8 mouse cellular contexts compared by ENCODE assay signal in the genomic region with DNA sequence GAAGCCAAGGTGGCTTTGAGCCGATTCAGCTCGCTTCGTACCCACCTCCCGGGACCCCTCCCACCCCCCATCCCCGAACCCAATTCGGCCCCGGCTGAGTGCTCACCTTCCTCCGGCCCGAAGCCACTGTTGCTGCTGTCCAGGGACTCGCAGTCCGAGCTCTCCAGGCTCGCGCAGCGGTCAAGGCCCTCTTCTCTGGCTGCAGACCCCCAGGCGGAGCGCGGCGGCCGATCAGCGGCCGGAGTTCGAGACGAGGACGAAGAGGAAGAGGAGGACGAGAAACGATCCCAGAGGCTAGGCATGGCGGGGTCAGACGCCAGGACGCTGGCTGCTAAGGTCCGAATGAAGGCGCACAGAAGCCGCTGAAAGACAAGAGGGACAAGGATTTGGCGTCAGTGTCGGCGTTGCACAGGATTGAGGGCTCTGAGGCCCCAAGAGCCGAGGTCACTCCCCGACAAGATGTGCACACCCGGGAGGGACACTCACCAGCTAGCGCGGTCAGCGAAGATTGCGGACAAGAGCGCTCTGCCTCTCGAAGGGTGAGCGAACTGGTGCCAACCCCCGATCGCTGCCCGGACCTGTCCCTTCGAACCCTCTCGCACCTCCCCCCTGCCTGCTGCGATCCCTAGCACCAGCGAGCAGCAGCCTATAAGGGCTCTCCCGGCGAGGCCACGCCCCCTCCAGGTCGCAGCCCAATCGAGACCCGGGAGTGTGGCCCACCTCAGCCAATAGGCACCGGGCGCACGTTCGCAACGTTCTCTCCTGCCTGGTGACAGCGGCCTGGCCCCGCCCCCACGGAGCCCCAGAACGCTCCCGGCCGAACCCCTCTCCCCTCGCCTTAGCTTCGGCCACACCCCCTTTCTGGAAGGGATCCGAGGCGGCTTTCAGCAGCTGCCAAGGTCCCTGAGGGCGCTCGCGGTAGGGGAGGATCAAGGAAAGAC. TPM values are rescaled to one million over a fixed set of nuclear protein-coding genes. Genes with fewer than 3 reads are reported as not detected.
DNase-seq lines count a peak whose midpoint lies in the region; ATAC-seq lines count a peak whose summit lies in the region.

A gene (minus strand): TSS at position 624 of the 941 bp plus-strand sequence.

- H3K36me3 ChIP-seq in heart, embryonic 13.5 days: 0 out of 2 replicates have a peak, but pooled peaks cover 4% of the 10 kb centered on the region
- H3K36me3 ChIP-seq in liver, embryonic 13.5 days: no peaks in the 10 kb centered on the region
- no peaks in the 10 kb centered on the region for H3K36me3 ChIP-seq in stomach, embryonic 16.5 days (ENCODE audit: control insufficient read depth, insufficient read depth, low read length)

- no peaks in the 10 kb centered on the region for H3K9me3 ChIP-seq in heart, embryonic 13.5 days
- no peaks in the 10 kb centered on the region for H3K9me3 ChIP-seq in liver, embryonic 13.5 days (replicated peaks)
- H3K9me3 ChIP-seq in stomach, embryonic 16.5 days (replicated peaks; ENCODE audit: control insufficient read depth, low read length): no peaks in the 10 kb centered on the region

- peaks cover 49% of the 10 kb centered on the region for H3K4me1 ChIP-seq in heart, embryonic 13.5 days
- peaks cover 32% of the 10 kb centered on the region for H3K4me1 ChIP-seq in liver, embryonic 13.5 days (replicated peaks)
- H3K4me1 ChIP-seq in stomach, embryonic 16.5 days (ENCODE audit: control insufficient read depth, insufficient read depth, low read length): peaks cover 33% of the 10 kb centered on the region

- H3K4me2 ChIP-seq in heart, embryonic 13.5 days: peak within 1 kb of the TSS; percentile 93
- peak within 1 kb of the TSS; percentile 98 for H3K4me2 ChIP-seq in liver, embryonic 13.5 days
- peak within 1 kb of the TSS; percentile 94 for H3K4me2 ChIP-seq in stomach, embryonic 16.5 days (ENCODE audit: low read depth, low read length)

- peak within 1 kb of the TSS; percentile 89 for H3K4me3 ChIP-seq in heart, embryonic 13.5 days
- peak within 1 kb of the TSS; percentile 68 for H3K4me3 ChIP-seq in liver, embryonic 13.5 days (replicated peaks)
- H3K4me3 ChIP-seq in stomach, embryonic 16.5 days (replicated peaks; ENCODE audit: low read length): peak within 1 kb of the TSS; percentile 92

- WGBS in heart, embryonic 13.5 days: under 1% methylated on average over 76 of the region's 76 CpGs
- WGBS in liver, embryonic 13.5 days (ENCODE audit: insufficient replicate concordance): under 1% methylated on average over 75 of the region's 76 CpGs
- under 1% methylated on average over 76 of the region's 76 CpGs for WGBS in stomach, embryonic 16.5 days

- peak within 1 kb of the TSS; percentile 90 for H3K9ac ChIP-seq in heart, embryonic 13.5 days
- peak within 1 kb of the TSS; percentile 78 for H3K9ac ChIP-seq in liver, embryonic 13.5 days
- peak within 1 kb of the TSS; percentile 97 for H3K9ac ChIP-seq in stomach, embryonic 16.5 days (ENCODE audit: low read length)

- peaks cover 3% of the 10 kb centered on the region for H3K27me3 ChIP-seq in heart, embryonic 13.5 days (replicated peaks)
- H3K27me3 ChIP-seq in liver, embryonic 13.5 days: peaks cover 66% of the 10 kb centered on the region
- no peaks in the 10 kb centered on the region for H3K27me3 ChIP-seq in stomach, embryonic 16.5 days (ENCODE audit: control insufficient read depth, insufficient read depth, low read length)

- DNase-seq in CD4-positive helper T cell, adult 2 months (ENCODE audit: low read depth, low spot score): peak; percentile 99
- DNase-seq in brain, embryonic 18.5 days (ENCODE audit: low read depth, low spot score): peak; percentile 97
- peak; percentile 100 for DNase-seq in kidney, postnatal 14 days
- peak; percentile 99 for DNase-seq in liver, embryonic 13.5 days
- DNase-seq in neural tube, embryonic 10.5 days (ENCODE audit: extremely low spot score, low spot score): peak; percentile 99

- peak within 1 kb of the TSS; percentile 95 for H3K27ac ChIP-seq in heart, embryonic 13.5 days (replicated peaks)
- H3K27ac ChIP-seq in liver, embryonic 13.5 days: peak within 1 kb of the TSS; percentile 64
- H3K27ac ChIP-seq in stomach, embryonic 16.5 days (ENCODE audit: low read length): peak within 1 kb of the TSS; percentile 96

- peak; percentile 93 for ATAC-seq in erythroid progenitor cell, adult 5-6 weeks (replicated peaks; ENCODE audit: low FRiP score, poor library complexity, severe bottlenecking)
- ATAC-seq in heart, embryonic 13.5 days (ENCODE audit: extremely low read depth, insufficient number of reproducible peaks, low FRiP score, low TSS enrichment): peak; percentile 95
- peak; percentile 99 for ATAC-seq in liver, embryonic 13.5 days (ENCODE audit: low read depth)
- peak; percentile 97 for ATAC-seq in stomach, embryonic 16.5 days (ENCODE audit: insufficient read depth, low FRiP score)

RNA-seq across cellular contexts. Expression of the gene that starts here (rescaled TPM):
- 0.72 and 3.8 TPM in 2 replicates for total RNA-seq in erythroid progenitor cell, adult 5-6 weeks (2015; ENCODE audit: low replicate concordance)
- total RNA-seq in erythroid progenitor cell, adult 5-6 weeks (2017; ENCODE audit: low replicate concordance): 1.9 TPM in 1 of 2 replicates, not detected in the other
- 19.7 and 24.5 TPM in 2 replicates for polyA plus RNA-seq in heart, embryonic 13.5 days (2015; fragmentation: Nextera tagmentation; extraction: Ambion mirVana)
- polyA plus RNA-seq in liver, embryonic 13.5 days (2015; fragmentation: Nextera tagmentation; extraction: Ambion mirVana): 2.7 and 2.8 TPM in 2 replicates
- 30.4 and 34.8 TPM in 2 replicates for polyA plus RNA-seq in stomach, embryonic 16.5 days (2015; fragmentation: Nextera tagmentation; extraction: Ambion mirVana)

Comparison
In these comparisons a context has a peak if more than half of its experiments do, and no peak if none do; other contexts are left out.
1. Peak in every context shown above with its lines: DNase-seq, ATAC-seq, H3K4me3 ChIP-seq and H3K27ac ChIP-seq.